Mouse (Mus musculus) embryo, embryonic 10 days (tissue): ENCODE measurements around the gene Pou2f2.

ENCODE experiments used
- DNase-seq: peaks from one replicate; pipeline ENCODE4 v3.0.0-alpha.2; 2015; ENCODE audit warnings: low spot score

Gene Pou2f2

DNA sequence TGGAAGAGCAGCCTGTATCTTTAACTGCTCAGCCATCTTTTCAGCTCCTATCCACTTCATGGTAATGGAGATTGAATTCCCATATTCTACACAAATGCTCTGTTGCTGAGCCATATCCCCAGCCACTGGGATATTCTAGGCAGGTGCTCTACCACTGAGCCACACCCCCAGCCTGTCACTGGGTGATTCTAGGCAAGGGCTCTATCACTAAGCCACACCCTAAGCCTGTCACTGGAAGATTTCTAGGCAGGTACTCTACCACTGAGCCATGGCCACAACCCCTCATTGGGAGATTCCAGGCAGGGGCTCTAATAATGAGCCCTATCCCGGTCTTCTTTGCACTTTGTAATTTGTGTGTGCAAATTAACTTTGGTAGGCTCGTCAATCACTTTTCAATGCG, 15.6 kb upstream of the Pou2f2 start:
- DNase-seq: no peak

DNA sequence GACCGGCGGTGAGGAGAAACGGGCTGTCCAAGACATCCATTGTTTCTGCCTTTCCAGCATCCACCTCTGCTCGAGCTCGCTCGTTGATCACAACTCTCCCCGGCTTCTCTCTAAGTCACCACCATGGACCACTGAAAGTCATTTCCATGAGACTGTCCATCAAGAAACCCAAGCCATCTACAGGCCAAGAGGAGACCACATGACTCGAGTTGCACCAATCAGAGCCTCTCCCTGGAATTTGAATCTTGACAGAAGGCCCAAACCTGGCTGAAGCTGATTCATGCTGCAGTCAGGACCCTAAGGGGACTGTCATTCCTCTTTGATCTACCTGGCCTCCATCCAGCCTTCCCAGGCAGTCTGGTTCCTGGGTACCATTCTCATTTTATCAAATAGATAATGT, 12.6 kb upstream of the Pou2f2 start:
- no peak for DNase-seq

DNA sequence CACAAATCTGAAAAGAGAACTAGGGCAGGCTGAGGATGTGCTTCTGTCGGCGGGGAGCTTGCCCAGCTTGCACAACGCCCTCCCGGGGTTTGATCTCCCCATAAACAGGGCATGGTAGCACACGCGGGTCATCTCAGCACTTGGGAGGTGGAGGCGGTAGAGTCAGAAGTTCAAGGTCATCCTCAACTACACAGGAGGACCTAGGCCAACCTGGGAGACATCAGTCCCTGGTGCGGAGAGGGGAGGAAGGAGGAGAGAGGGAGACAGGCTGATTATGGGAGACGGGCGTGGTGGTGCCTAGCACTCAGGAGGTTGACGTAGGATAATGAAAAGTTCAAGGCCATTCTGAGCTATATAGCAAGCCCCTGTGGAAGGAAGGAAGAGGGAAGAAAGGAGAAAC, 11.3 kb upstream of the Pou2f2 start:
- DNase-seq: no peak

DNA sequence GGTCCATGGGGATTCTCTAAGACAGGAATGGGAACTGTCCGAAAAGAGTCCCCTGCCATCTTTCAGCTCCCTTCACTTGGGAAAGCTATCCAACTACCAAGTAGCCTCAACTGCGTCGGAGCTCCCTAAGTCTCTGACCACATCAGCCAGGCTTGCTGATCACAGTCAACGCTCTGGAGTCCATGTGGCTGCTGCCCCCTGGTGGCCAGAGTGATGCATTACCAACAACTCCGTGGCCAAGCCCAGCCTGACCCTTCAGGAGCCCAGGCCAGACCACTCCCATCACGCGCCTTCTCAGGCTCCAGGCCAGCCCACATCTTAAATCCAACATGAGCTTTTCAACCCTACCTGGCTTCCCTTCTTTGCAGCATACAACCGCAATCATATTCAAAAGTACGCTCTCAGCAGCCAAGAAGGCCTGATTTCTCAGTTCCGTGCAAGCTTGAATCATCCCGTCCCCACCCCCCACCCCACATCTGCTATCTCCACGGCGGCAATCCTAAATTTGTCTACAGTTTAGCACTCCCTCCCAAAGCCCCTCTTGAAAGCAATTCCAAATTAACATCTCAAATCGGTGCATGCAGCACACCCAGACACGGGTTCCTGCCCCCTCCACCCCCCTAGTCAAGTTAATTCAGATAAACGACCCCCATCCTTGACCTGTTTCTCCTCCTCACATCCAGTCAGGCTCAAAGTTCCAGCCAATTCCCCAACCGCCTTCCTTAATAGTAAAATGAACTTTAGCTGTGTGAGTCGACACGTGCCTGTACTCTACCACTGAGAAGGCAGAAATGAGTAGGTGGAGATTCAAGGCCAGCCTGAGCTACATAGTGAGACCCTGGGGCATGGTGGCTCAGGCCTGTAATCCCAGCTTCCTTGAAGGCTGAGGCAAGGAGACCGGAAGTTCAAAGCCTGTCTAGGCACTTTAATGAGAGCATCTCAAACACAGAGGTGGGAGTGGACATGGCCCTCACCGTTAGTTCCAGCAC, 8.4 kb upstream of the Pou2f2 start:
- DNase-seq: peak; percentile 98

DNA sequence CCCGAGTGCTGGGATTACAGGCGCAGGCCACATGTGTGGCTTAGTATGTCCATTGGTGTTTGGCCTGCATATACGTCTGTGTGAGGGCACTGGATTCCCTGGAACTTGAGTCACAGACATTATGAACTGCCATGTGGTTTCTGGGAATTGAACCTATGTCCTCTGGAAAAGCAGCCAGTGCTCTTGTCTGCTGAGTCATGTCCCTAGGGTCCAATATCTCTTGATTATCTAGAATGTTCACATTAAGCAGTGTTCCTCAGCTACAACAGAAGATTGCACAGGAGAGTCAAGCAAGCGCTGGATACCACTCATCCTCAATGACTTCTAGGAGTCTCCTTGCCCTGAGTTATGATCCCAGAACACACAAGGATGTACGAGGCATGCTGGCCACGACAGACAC, 4.6 kb upstream of the Pou2f2 start:
- no peak for DNase-seq

DNA sequence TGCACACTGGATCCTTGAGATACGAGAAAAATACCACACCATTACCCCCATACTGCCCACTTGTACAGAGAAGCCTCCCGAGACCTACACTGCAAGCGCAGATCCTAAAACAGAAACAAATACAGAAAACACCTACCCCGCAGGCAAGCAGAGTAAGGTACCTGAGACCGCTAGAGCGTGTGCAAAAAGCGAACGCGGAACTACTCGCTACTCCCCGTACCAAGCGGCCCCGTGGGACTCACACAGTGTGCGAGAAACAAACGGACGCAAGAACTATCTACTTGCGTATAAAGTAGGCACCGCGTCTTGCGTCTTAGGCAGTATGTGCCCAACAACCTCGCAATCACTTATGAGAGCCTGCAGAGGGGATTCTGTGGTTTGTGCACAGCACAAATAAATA, 2.3 kb upstream of the Pou2f2 start:
- DNase-seq: peak; percentile 31

DNA sequence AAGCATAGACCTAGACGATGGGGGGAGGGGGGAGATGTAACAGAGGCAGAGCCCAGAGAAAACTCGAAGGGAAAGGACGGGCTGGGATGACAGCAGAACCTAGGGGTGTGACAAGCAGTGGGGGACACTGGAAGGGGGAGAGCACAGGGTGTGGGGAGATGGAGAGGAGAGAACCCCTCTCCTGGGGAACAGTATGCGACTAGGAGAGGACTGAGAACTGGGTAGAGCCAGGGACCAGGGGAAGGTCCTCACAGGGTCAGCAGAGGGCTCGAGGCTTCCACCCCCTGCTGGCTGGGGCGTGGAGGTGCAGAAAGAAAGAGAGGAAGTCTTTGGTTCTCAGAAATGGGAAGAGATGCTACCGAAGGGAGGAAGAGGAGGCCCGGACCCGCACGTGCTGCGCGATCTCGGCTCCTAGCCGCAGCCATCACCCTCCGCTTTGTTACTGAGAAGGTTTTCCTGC, 1.8 kb upstream of the Pou2f2 start:
- peak; percentile 82 for DNase-seq

DNA sequence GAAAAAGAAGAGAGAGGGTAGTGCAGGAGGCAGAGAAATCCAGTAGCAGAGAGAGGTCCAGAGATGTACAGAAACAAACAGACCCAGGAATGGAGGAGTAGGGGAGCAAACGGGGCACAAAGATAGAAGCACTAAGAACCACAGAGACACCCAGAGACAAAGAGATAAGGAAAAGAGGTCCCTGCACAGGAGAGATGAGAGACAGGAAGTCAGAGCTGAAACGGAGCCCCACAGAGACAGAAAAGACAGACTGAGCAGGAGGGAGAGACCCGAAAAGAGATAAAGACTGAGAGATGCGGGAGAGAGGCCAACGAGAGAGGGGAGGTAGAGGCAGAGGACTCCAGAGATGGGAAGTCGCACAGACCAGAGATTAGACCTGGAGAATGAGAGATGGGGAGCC, 986 bp upstream of the Pou2f2 start:
- DNase-seq: no peak

DNA sequence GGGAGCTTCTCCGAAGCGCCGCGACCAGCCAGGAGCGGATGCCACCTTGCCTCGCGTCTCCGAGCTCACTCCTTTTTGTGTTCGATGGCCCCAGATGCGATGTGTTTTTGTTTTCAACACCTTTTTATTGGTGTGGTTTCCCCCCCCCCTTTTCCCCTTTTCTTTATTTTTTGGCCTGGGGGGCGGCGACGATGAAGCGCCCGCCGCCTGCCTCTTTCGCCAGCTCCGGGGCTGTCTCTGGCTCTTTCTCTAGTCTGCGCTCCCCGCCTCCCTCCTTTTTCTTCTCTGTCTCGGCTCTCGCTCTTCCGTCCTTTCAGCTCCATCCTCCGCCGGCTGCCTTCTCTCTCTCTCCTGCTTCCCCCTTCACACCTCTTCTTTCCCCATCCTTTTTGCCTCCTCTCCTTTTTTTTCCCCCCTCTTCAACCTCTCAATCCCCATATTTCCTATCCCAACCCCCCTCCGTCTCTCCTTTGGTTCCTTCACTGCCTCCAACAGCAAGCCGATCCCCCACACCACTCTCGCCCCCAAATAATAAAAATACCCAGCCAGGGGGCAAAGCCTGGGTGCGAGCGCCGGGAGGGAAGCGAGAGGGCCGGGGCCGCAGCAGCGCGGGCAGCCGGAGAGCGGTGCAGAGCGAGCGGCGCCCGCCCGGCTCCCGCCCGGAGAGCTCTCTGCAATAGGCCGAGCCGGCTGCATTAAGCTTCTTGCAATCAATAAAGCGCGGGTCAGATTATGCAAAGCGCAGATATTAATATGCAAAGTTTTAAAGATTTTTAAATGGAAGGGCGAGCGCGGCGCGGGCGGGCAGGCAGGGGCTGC, 530 bp downstream of the Pou2f2 start:
- DNase-seq: peak; percentile 42

DNA sequence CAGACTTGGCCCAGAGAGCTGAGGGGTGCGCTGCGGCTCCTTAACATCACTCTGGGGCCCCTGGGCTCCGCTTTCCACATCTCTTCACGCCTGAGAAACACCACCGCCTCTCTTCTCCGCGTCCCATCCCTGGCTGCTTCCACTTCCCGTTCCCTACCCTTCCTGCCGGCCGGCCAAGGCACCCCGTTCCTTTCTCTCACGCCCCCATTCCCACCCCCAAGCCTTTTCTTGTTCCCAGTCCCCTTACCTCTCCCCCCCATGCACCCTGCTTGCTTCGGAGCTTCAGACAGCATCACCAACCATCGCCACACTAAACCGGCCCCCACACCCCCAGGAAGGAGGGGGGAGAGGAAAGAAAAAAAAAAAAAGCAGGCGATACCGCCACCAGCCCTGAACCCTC, 1.2 kb downstream of the Pou2f2 start:
- no peak for DNase-seq

DNA sequence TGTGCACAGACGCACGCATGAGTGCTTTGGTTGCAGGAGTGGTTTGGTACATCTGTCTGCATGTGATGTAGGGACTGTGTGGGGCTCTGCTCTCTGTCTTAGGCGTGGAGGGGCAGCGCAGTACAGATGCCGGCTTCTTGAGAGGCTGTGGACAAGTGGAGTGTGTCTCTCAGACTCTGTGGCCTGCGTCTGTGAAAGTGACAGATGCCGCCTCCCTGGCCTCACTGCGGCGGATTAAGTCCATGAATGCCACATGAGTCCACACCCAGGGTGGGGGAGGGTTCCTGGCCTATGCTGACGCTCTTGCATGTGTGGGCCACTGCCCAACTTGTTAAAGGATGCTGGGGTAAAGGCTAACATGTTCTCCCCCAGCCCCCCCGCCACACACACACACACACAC, 5.2 kb downstream of the Pou2f2 start:
- DNase-seq: no peak

DNA sequence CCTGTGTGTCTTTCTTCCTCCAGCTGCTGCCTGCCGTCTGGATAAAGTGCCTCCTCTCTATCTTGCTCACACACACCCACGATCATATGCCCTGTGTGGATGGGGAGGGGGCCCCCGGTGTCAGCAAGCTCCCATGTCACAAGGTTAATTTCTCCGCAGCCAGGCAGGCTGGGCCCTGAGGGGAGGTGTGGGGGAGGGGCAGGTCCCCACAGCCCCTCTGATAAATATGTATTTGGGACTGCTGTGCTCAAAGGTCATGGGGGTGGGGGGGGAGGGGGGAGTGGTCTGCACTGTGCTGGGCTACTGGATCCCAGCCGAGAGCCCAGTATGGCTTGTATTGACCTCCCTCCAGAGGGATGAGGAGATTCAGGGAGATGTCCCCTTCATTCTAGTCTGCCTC, 6.9 kb downstream of the Pou2f2 start:
- no peak for DNase-seq

DNA sequence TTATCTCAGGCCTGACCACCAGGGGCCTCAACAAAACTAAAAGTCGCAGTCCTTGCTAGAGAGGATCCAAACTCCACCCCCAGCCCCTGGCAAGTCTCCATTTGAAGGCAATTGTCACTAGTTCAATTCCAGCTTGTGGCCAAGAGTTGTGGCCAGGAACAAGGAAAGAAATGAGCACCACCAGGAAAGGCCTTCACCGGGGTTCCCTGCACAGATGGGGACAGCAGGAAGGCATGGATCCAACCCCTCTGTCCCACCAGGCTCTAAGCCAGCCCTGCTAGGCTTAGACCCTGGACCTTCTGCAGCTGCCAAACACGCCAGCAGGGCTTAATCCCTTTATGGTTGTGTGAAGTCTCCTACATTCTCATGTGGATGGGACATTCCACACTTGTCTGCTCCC, 8.9 kb downstream of the Pou2f2 start:
- no peak for DNase-seq

DNA sequence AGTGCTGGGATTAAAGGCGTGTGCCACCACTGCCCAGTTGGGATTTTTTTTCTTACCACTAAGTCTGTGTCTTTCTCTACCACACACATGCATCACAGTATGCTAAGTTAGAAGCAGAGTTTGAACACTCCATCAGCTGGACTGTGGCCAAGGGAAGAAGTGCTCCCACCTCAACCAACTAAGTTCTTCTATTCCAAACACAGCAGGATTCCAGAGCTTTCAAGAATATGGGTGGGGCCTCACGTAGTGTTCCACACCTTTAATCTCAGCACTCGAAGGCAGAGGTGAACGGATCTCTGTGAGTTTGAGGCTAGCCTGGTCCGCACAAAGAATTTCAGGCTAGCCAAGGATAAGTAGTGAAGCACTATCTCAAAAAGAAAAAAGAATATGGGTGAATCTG, 13.4 kb downstream of the Pou2f2 start:
- DNase-seq: no peak

DNA sequence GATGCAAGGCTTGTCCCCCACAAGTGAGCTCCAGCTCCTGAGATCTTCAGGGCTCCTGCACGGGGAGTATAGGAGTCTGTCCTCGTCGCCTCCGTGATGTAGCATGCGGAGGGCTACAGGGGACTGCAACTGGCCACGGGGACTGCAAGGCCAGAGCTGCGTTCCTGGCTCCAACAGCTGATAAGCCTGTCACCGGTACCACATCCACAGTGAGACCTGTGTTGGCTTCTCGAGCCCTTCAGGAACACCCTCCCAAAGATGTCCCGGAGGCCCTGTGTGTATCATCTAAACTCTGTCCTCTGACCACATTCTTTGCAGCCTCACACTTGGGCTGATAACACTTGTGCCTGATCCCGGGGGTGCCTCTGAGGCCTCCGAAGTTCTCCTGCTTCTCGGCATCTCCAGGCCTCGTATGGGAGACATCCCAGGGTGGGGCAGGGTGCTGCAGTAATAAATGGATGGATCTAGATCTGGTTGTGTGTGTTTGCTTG, 23.3 kb downstream of the Pou2f2 start:
- no peak for DNase-seq

DNA sequence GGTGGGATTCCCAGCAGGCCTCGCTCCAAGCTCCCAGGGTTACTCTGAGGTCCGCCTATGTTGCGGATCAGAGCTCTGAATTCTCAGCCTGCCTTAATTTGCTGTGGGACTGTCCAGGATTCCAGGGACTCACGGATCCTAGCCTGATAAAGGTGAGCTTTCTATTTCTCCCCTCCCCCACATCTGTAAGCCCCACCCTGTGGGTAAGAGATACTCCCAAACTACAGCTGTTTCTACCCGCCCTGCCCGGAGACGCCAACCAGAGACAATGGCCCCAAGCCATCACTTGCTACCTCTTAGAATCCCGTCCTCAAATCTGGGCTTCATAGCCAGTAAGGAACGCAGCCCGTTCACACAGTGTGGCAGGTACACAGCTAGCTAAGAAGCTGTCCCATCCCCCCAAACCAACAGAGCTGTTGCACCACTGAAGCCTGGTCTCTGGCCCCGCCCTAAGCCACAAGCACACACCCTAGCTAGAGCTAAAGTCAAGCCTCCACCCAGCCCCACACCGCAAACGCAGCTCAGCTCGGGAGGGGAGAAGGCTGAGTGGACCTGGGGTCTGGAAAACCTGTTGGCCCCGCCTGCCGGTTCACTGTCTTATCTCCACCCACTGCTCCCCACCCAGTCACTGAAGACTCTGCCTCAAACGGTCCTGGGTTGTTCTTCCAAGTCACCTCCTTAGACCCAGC, 23.9 kb downstream of the Pou2f2 start:
- peak; percentile 42 for DNase-seq

DNA sequence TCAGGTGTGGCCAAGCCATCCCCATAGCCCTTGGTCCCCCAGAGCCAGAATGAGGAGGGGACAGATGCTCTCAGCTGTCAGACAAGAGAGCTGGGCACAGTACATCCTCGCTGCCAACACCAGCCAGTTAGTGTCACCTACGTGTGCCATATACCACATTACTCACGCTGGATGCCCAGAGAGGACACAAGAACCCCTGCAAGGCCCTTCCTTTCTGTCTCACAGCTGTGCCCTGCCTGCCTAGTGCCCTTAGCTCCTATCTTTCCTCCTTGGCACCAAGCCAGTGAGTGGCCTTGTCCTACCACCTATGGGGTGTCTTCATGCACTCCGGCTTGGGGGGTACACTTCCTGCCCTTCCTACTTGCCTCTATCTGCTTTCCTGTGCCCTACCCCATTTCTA, 24.9 kb downstream of the Pou2f2 start:
- no peak for DNase-seq

DNA sequence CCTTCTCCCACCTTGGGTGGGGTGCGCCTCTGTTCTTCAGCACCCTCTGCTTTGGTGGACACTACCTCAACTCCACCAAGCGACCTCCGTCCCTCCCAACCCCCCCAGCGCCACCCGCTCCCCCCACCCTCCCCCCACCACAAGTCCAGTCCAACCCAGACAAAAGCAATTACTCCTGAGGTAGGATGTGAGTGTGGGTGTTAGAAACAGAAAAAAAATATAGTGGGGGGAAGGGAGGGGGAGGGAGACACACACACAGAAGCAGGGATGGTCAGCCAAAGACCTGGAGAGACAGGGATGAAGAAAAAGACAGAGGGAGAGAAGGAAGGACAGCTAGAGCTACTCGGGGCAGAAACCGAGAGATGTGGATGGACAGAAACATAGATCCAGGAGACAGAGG, 25.7 kb downstream of the Pou2f2 start:
- DNase-seq: no peak

DNA sequence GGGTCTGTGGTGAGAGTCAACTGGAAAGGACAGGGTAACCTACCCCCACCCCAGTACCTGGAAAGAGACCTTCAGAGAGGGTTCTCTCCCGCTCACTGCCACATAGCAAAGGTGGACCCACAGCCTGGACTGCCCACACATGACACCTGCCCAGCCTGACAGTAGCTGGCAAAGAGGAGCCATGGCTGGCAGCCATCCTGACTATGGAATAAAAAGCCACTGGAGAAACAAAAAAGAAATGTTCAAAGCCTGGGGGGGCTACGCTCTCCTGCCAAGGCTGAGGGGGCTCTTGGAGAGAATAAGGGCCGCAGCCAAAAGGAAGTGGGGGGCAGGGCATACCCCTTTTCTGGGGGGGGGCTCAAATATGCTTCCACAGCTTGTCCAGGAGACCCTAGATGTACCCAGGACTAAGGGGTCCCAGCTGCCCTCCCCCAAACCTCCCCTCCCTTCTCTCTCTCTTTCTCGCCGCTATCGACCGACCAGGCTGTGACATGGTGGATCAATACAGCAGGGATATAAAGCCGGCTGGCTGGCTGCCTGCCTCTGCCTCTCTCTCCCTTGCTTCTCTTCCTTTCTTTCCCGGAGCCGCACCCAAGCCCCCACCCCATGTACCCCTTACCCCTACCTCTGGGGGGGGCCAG, 27.5 kb downstream of the Pou2f2 start:
- DNase-seq: peak; percentile 29

DNA sequence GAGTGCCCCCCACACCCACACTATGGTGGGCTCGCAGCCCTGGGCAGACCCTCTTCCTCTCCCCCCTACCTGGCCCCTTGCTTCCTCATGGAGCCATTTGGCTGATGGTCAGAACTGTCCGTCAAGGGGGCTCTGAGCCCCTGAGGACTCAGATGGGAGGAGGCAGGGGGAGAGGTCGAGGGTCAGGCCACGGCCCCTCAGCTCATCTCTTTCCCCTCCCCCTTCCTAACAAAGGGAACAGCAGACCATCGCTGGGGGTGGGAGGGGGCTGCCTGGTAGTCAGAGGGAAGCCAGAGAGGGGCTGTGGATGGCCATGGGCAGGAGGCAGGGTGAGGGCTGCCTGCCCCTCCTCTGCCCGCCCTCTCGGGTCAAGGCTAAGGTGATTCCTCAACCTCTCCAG, 28.5 kb downstream of the Pou2f2 start:
- DNase-seq: peak; percentile 86

DNA sequence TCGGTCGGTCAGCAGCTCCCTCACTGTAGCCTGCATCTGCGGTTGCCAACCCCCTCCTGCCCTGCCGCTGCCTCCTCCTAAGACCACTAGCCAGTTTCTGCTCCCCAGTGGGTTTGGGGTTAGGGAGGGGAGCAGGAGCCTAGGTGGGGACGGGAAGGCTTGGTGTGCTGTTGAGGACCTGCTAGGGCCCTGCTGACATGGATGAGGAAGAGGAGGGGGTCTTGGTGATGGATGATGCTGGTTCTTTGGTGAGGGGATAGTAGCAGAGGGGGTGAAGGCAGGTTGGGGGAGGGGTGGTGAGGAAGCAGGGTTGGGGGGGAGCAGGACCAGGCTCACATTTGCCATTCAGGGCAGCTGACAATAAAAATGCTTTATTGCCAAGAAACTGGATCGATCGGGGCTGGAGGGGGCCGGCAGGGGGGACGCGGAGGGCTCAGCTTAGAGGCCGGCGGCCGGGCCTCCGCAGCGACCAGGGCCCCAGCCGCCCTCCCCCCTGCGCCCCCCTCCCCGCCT, 29.3 kb downstream of the Pou2f2 start:
- DNase-seq: peak; percentile 63

DNA sequence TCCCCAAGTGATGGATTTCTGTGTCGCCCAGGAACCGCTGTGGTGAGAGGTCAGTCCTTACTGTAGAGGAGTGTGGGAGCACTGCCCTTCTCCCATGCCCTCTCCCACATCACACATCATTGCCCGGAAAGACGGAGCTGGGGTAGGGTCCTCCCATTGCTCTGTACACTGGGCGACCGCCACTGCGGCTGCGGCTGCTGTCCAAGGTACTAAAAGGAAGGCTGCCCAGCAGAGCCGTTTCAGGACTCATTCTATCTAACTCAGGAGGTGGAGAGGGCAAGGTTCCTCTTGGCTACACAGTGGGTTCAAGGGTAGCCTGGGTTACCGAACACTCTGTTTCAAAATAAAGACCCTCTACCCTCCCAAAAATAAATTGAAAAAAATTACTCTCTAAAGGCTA, 33.6 kb downstream of the Pou2f2 start:
- DNase-seq: peak; percentile 74
